Mouse (Mus musculus) heart, embryonic 14.5 days (tissue): ENCODE measurements around the gene Rbm4b. TPM values are rescaled to one million over a fixed set of nuclear protein-coding genes. Genes with fewer than 3 reads are reported as not detected.

Experiments used
- ATAC-seq: fragments of 200-750 bp; cut with Nextera tagmentation; 2 replicates; pipeline ENCODE4 v1.8.0; 2017; ENCODE audit warnings: low read depth, moderate TSS enrichment; ENCODE audit not compliant: insufficient number of reproducible peaks, insufficient read depth, low FRiP score
- H3K27ac ChIP-seq, 2 experiments: fragments of 200-500 bp in 1 of 2; fragments of 300-500 bp in 1 of 2; sonication (generic) in 1 of 2; replicated peaks in 1 of 2; 2 replicates each; pipeline ENCODE4 v1.5.1; 2012 to 2014; ENCODE audit warnings: low read depth in 2 of 2, low read length in 2 of 2, control low read depth in 1 of 2, mild to moderate bottlenecking in 1 of 2, mixed read lengths in 1 of 2; ENCODE audit not compliant: control insufficient read depth in 1 of 2, insufficient read depth in 1 of 2
- H3K27me3 ChIP-seq: fragments of 300-500 bp; sonication (generic); 2 replicates; pipeline ENCODE4 v1.6.1; 2014; ENCODE audit warnings: mild to moderate bottlenecking, low read length, control low read depth; ENCODE audit not compliant: control insufficient read depth, insufficient read depth
- H3K36me3 ChIP-seq: fragments of 300-500 bp; sonication (generic); 2 replicates; pipeline ENCODE4 v1.6.1; 2014; ENCODE audit warnings: mild to moderate bottlenecking, control low read depth, low read length, mixed read lengths; ENCODE audit not compliant: control insufficient read depth, insufficient read depth
- H3K4me1 ChIP-seq, 2 experiments: fragments of 200-500 bp in 1 of 2; fragments of 300-500 bp in 1 of 2; sonication (generic) in 1 of 2; 2 replicates each; pipeline ENCODE4 v1.6.1; 2012 to 2014; ENCODE audit warnings: low read length in 2 of 2, control low read depth in 1 of 2, mixed read lengths in 1 of 2; ENCODE audit not compliant: control insufficient read depth in 2 of 2, insufficient read depth in 2 of 2
- H3K4me2 ChIP-seq: fragments of 300-500 bp; sonication (generic); 2 replicates; pipeline ENCODE4 v1.6.1; 2014; ENCODE audit warnings: mild to moderate bottlenecking, low read length
- H3K4me3 ChIP-seq, 2 experiments: fragments of 200-500 bp in 1 of 2; fragments of 300-500 bp in 1 of 2; sonication (generic) in 1 of 2; 2 replicates each; pipeline ENCODE4 v1.5.1; 2012 to 2014; ENCODE audit warnings: low read length in 2 of 2, mild to moderate bottlenecking in 2 of 2, control low read depth in 1 of 2, low read depth in 1 of 2, moderate library complexity in 1 of 2; ENCODE audit not compliant: control insufficient read depth in 1 of 2, insufficient read depth in 1 of 2
- H3K9ac ChIP-seq: fragments of 300-500 bp; sonication (generic); 2 replicates; pipeline ENCODE4 v1.6.1; 2014; ENCODE audit warnings: mild to moderate bottlenecking, low read length
- H3K9me3 ChIP-seq: fragments of 300-500 bp; sonication (generic); 2 replicates; pipeline ENCODE4 v1.6.1; 2016; ENCODE audit warnings: low read length, control low read depth; ENCODE audit not compliant: control insufficient read depth
- WGBS: fragments of 180-500 bp; shearing (Covaris S2); extraction: QIAGEN DNeasy Blood & Tissue Kit; methylation state at CpG from one replicate; pipeline ENCODE4 v1.1.7; 2014; 5-methylcytosine and 5-hydroxymethylcytosine counted together
- polyA plus RNA-seq: library from polyadenylated mRNA; unstranded; fragments of >200 nt; fragmentation: Nextera tagmentation; extraction: Ambion mirVana; gene quantifications from 2 replicates; pipeline ENCODE4 v1.2.1, GENCODE M21; 2014

Gene Rbm4b
- polyA plus RNA-seq, 1 experiment from 2014 or later: 34.1 TPM

DNA sequence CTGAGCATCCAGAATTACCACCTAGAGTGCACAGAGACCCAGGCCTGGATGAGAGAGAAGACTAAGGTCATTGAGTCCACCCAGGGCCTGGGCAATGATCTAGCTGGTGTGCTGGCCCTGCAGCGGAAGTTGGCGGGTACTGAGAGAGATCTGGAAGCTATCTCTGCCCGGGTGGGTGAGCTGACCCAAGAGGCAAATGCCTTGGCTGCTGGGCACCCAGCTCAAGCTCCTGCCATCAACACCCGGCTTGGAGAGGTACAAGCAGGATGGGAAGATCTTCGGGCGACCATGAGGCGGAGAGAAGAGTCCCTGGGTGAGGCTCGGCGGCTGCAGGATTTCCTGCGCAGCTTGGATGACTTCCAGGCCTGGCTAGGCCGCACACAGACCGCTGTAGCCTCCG, 18.4 kb upstream of the Rbm4b start:
- Histone ChIP-seq H3K4me2 (no peak overlapping the region), H3K4me3 (no peak overlapping the region), H3K9me3 (no peaks in the 10 kb centered on the region), H3K27me3 (no peaks in the 10 kb centered on the region), H3K27ac (no peak overlapping the region), H3K4me1 (no peaks in the 10 kb centered on the region), H3K36me3 (no peaks in the 10 kb centered on the region), H3K9ac (no peak overlapping the region)
- WGBS: 71% methylated on average over 13 of the region's 13 CpGs
- no peak for ATAC-seq

DNA sequence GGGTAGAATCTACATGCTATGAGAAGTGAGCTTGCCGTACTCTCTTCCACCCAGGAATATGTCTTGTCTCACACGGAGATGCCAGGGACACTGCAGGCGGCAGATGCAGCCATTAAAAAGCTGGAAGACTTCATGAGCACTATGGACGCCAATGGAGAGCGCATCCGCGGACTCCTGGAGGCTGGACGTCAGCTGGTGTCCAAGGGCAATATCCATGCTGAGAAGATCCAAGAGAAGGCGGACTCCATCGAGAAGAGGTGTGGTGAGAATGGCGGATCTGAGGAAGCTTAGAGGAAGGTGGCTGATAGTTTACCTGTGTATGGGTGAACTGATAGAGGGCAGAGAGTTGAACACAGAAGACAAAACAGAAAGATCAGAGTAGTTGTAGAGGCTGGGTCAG, 17.2 kb upstream of the Rbm4b start:
- no peaks in the 10 kb centered on the region for H3K36me3 ChIP-seq
- H3K4me3 ChIP-seq: no peak overlapping the region
- no peak for ATAC-seq
- no peaks in the 10 kb centered on the region for H3K27me3 ChIP-seq
- no peak overlapping the region for H3K4me2 ChIP-seq
- 91% methylated on average over 11 of the region's 11 CpGs for WGBS
- H3K9me3 ChIP-seq: no peaks in the 10 kb centered on the region
- no peak overlapping the region for H3K27ac ChIP-seq
- H3K9ac ChIP-seq: no peak overlapping the region
- H3K4me1 ChIP-seq: no peaks in the 10 kb centered on the region

GRCm38 (mm10) chr19:4739762-4740161, 16.5 kb upstream of the Rbm4b start:
- 78% methylated on average over 5 of the region's 5 CpGs for WGBS
- ATAC-seq: no peak
- Histone ChIP-seq H3K27ac (no peak overlapping the region), H3K4me3 (no peak overlapping the region), H3K9me3 (no peaks in the 10 kb centered on the region), H3K4me1 (peaks cover 0 to under 1% of the 10 kb centered on the region in 2 experiments; a peak in 1 of 4 replicates), H3K36me3 (no peaks in the 10 kb centered on the region), H3K9ac (no peak overlapping the region), H3K27me3 (no peaks in the 10 kb centered on the region), H3K4me2 (no peak overlapping the region)

DNA sequence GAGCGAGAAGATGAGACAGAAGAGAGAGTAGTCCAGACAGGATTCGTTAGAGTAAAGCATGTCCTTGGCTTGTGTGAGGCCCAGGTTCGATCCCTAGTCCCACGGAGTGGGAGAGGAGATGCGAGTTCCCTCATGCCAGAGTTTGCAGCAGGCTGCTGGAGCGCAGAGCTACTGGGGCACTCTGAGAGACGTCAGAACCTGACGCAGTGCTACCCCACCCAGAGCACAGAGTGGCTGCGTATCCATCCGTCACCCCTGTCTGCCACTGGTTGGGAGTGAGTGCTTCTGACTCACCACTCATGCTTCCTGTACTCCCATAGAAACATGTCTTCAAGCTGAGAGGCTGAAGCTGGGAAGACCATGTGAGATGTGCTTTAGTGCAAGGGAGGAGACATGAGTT, 14.8 kb upstream of the Rbm4b start:
- no peaks in the 10 kb centered on the region for H3K27me3 ChIP-seq
- no peak overlapping the region for H3K9ac ChIP-seq
- no peaks in the 10 kb centered on the region for H3K36me3 ChIP-seq
- 70% methylated on average over 10 of the region's 10 CpGs for WGBS
- no peak for ATAC-seq
- no peak overlapping the region for H3K4me2 ChIP-seq
- no peak overlapping the region for H3K4me3 ChIP-seq
- no peak overlapping the region for H3K27ac ChIP-seq
- no peaks in the 10 kb centered on the region for H3K9me3 ChIP-seq
- H3K4me1 ChIP-seq: peaks cover 0 to 7% of the 10 kb centered on the region in 2 experiments; a peak in 3 of 4 replicates

DNA sequence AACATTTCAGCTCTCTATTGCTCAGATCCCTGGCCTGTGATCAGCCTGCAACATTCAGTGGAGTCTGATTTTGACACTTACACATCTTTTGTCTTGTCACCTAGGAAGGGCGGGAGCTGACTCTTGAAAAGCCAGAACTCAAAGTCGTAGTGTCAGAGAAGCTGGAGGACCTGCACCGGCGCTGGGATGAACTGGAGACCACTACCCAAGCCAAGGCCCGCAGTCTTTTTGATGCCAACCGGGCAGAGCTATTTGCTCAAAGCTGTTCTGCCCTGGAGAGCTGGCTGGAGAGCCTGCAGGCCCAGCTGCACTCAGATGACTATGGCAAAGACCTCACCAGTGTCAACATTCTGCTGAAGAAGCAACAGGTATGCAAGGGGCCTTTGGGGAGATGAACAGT, 14.1 kb upstream of the Rbm4b start:
- no peak overlapping the region for H3K4me3 ChIP-seq
- no peak overlapping the region for H3K9ac ChIP-seq
- no peaks in the 10 kb centered on the region for H3K9me3 ChIP-seq
- 81% methylated on average over 6 of the region's 6 CpGs for WGBS
- no peaks in the 10 kb centered on the region for H3K27me3 ChIP-seq
- H3K4me1 ChIP-seq: peaks cover 0 to 7% of the 10 kb centered on the region in 2 experiments; a peak in 3 of 4 replicates
- H3K36me3 ChIP-seq: no peaks in the 10 kb centered on the region
- H3K27ac ChIP-seq: no peak overlapping the region
- no peak for ATAC-seq
- no peak overlapping the region for H3K4me2 ChIP-seq

- no peak overlapping the region for H3K4me2 ChIP-seq
- no peaks in the 10 kb centered on the region for H3K36me3 ChIP-seq
- H3K27me3 ChIP-seq: no peaks in the 10 kb centered on the region
- WGBS: 43% methylated on average over 5 of the region's 5 CpGs
- no peak overlapping the region for H3K9ac ChIP-seq
- H3K27ac ChIP-seq: no peak overlapping the region
- no peaks in the 10 kb centered on the region for H3K9me3 ChIP-seq
- H3K4me1 ChIP-seq: peaks cover 0 to 7% of the 10 kb centered on the region in 2 experiments; a peak in 3 of 4 replicates
- no peak for ATAC-seq
- no peak overlapping the region for H3K4me3 ChIP-seq
Measured at GRCm38 (mm10) chr19:4743524-4743923, 12.8 kb upstream of the Rbm4b start.

- no peak for ATAC-seq
- Histone ChIP-seq H3K36me3 (no peaks in the 10 kb centered on the region), H3K4me3 (no peak overlapping the region), H3K27ac (no peak overlapping the region), H3K9me3 (no peaks in the 10 kb centered on the region), H3K9ac (no peak overlapping the region), H3K4me2 (no peak overlapping the region), H3K4me1 (peaks cover 0 to 7% of the 10 kb centered on the region in 2 experiments; a peak in 3 of 4 replicates), H3K27me3 (no peaks in the 10 kb centered on the region)
- 68% methylated on average over 14 of the region's 14 CpGs for WGBS
Measured at GRCm38 (mm10) chr19:4744026-4744425, 12.3 kb upstream of the Rbm4b start.

GRCm38 (mm10) chr19:4745057-4745456, 11.2 kb upstream of the Rbm4b start:
- Histone ChIP-seq H3K36me3 (no peaks in the 10 kb centered on the region), H3K9me3 (no peaks in the 10 kb centered on the region), H3K4me1 (peaks cover 0 to 7% of the 10 kb centered on the region in 2 experiments; a peak in 3 of 4 replicates), H3K4me2 (no peak overlapping the region), H3K9ac (no peak overlapping the region), H3K27ac (no peak overlapping the region), H3K4me3 (no peak overlapping the region), H3K27me3 (no peaks in the 10 kb centered on the region)
- 22% methylated on average over 9 of the region's 9 CpGs for WGBS
- ATAC-seq: no peak
